Mouse (Mus musculus): ENCODE results near the gene Gm20388. TPM values are rescaled to one million over a fixed set of nuclear protein-coding genes. Genes with fewer than 3 reads are reported as not detected.

The Gm20388 gene
- total RNA-seq, 2 experiments from 2014 or later: 1.3 to 8.5 TPM

GRCm38 (mm10) chr8:120743149-120743897 lies 832.7 kb downstream of the Gm20388 start:
- no peak for DNase-seq (ENCODE audit: low spot score in 2 of 2)

DNA sequence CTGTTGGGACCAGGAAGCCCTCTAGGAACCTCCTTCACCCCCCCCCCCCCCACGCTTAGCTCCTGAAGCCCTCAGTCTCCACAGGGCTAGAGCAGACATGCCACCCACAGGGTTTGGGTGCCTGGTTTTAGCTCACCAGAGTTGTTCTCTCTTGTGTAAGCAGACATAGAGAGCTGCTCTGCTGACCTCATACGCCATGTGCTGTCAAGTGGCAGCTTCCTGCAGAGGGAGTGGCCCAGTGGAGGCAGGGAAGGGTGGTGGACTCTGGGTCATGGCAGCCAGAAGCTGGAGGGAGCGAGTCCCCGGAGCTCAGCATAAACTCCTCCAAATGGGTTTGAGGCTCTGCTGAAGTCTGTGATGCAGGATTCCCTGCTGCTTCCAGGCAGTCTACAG lies 833.3 kb downstream of the Gm20388 start:
- no peak for DNase-seq (ENCODE audit: low spot score in 2 of 2)

DNA sequence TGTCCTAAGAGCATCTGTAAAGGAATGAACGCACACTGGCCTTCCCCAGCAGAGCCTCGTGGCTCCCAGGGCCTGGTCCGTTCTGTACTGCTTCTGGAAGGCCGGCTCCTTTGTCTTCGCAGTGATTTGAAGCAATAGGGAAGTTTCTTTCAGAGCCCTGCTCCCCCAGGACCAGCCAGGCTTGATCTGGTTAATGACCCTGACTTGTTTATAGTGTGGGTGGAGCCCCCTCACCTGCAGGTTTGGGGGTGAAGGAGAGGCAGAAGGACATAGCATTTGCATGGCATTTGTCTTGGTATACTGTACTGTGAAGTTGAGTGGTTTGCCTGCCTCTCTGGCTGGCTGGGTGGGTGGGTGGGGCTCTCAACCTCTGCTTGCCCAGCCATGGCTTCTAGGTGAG lies 833.8 kb downstream of the Gm20388 start:
- DNase-seq (ENCODE audit: low spot score in 2 of 2): no peak

- DNase-seq (ENCODE audit: low spot score in 2 of 2): no peak
These were observed 834.6 kb downstream of the Gm20388 start for GRCm38 (mm10) chr8:120745226-120745625.

DNA sequence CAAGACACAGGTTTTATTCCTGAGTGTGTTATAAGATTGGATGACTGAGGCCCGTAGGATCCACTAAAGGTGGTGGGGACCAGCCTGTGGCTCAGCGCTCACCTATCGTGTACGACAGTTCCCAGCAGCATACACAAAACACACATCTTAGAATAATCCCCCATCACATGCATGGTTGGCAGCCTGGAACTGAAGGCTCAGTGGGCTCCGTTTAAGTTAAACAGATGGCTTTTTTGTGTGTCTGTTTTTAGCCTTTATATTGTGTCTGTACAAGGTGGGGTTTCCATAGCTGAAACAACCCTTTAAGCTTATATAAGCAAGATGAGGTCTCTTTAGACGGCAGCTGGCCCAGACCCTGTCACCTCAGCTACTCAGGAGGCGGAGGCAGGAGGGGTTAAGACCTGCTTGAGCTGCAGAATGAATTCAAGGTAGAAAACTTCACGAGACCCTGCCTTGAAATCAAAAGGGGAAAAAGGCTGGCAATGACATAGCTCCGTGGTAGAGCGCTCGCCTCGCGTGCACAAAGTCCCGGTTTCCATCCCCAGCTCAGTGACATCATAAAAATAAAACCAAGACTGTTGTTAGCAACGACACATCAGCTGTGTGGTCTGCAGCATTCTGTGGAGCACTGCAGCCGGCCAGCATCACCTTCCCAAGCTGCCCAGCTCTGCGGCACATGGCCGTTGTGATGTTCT lies 835.5 kb downstream of the Gm20388 start:
- no peak for DNase-seq (ENCODE audit: low spot score in 2 of 2)

DNA sequence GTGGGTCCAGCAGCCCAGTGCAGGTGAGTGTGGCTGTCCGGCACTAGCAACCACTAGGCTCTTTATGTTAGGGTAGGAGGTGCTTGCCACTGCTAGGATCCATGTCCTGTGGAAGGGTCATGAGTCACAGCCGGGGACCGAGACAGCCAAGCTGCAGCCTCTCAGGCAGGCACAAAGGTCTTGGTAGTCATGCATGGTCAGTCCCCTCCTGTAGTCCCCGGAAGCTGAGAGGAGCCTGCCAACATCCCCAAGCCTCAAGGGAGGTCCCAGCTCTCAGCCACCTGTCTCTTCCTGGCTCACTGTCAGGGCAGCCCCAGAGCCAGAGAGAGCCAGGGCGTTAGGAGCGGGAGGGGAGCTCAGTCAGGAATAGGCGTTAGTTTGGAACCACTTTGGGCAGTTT lies 836.6 kb downstream of the Gm20388 start:
- no peak for DNase-seq (ENCODE audit: low spot score in 2 of 2)

DNA sequence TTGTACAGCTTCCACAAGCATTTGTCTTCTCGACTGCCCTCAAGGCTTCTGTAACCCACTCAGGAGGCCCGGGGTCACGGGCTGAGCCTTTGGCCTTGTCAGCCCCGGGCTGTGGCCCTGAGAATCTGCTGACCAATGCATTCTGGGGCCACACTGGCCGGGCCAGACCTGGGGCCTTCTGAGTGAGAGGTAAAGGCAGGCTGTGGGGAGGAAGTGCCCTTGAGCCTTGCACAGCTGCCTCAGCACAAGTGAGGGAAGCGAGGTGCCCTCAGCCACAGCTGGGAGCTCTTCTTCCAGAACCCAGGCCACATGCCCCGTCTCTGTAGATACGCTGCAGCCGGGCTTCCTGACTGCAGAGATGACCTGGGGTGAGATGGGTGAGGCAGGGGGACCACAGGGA lies 840.0 kb downstream of the Gm20388 start:
- DNase-seq (ENCODE audit: low spot score in 2 of 2): peak in 1 of 2 experiments; percentile 42

DNA sequence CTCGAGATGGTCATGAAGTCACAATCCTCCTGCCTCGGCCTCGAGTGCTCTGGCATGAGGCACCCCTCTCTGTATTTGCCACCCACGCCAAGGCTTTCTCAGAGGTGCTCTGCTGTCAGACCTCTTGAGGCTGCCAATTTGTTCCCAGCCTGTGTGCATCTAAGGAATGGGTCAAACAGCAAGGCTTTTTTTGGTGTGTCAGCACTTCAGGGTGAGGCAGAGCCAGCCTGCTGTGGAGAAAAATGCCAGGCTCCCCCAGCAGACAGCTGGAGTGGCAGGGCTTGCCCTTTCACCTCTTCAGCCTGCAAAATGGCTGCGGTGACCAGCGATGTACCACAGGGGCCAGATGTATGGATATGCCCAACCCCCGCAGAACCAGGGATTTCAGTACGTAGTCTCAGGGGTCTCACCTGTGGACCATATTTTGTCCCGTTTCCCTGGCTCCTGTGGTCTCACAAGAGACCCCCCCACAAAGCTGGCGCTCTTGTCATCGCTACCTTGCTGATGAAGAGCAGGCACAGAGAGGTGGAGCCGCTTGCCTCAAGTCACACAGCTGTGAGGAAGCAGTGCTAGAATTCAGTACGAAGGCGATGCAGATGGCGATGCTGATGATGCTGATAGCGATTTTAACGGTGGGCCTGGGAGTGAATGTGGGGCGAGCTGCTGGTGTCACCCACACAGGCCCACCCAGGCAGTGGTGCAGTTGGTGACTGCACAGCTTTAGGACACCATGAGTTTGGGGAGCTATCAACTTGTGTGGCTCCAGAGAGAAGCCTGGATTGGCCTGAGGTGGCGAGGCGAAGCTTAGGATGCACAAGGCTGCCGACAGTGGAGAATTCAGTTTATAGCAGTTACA lies 840.8 kb downstream of the Gm20388 start:
- DNase-seq (ENCODE audit: low spot score in 2 of 2): no peak

DNA sequence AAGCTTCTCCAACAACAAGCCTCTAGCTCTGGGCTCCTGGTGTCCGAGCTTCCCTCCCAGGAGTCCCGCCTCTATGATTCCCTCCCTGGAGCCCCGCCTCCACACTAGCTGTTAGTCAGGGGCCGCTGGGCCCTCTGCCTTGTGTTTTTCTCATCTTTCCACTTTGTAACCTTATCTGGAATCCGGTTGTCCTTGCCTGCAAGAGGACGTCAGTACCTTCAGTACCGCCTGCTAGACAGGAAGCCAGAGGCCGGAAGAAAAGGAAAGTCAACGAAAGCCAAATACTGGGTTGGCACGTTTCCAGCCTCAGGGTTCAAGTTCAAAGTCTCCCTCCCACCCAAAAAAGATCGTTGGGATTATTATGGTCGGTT lies 841.4 kb downstream of the Gm20388 start:
- peak in 1 of 2 experiments; percentile 58 for DNase-seq (ENCODE audit: low spot score in 2 of 2)

DNA sequence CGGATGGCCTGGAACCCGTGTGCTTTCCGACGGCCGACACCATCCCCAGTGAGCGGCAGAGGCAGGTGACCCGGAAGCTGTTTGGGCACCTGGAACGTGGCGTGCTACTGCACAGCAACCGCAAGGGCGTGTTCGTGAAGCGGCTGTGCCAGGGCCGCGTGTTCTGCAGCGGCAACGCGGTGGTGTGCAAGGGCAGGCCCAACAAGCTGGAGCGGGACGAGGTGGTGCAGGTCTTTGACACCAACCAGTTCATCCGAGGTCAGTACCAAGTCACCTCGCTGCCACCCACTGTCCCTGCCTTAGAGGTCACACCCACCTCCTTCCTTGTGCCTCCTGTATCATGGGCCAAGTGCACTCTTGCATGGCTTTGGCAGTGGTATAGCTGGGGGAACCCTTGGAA lies 842.8 kb downstream of the Gm20388 start:
- no peak for DNase-seq (ENCODE audit: low spot score in 2 of 2)

DNA sequence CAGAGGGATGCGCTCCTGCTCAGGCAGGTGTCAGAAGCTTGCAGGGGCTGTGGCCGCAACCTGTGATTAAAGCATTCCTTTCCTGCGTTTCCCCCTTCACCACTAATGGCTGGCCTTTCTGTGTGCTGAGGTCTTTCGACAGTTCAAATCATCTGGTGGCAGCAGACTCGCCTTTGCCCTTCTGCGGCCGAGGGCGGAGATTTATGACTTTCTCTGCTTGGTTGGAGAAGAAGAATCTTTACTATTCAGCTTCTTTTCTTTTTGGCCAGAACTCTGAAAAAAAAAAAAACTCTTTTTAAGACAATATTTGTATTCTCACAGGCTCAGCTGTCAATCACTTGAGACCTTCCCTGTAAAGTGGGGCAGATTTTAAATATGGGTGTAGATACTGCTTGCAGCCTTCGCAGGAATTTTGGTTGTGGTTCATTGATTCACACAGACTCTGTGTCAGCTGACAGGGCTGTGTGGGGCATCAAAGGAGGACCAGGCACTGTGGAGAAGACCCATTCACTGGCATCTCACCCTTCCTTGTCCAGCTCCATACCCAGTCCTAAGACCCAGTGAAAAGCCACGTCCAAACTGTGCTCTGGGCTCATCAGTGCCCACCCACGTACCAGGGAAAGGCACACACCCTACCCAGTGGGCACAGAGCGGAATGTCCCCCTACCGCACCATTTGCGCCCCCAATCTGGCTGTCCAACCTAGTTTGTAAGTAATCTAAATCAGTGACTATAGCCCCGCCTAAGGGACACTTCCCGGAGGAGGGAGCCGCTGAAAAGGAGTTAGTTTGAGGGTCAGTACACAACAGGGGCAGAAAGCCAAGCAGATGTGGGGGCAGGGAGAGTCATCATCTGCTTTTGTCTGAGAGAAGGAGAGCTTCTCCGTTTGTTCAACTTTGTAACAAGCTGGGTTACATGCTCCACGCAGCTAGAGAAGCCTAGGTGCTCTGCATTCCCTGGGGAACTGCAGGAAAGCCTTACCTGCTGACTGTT lies 845.0 kb downstream of the Gm20388 start:
- no peak for DNase-seq (ENCODE audit: low spot score in 2 of 2)

DNA sequence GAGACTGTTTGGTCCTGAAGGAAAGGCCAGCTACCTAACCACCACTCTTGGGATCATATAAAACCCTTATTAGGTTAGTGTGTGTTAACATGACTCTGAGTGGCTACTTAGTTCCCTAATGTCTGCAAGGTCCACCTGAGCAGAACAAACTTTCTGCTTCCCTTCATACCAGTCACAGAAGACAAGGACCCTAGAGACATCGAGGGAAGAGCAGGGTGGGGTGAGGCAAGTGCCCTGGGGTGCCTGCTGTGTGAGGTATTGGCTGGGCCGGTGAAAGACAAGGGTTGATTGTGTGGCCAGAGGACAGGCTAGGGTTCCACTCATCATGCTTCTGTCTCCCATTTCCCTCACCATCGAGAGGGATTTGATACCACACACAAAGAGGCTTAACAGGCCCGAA lies 847.4 kb downstream of the Gm20388 start:
- no peak for DNase-seq (ENCODE audit: low spot score in 2 of 2)

- DNase-seq (ENCODE audit: low spot score in 2 of 2): no peak
These were observed 849.2 kb downstream of the Gm20388 start for GRCm38 (mm10) chr8:120759847-120760246.

DNA sequence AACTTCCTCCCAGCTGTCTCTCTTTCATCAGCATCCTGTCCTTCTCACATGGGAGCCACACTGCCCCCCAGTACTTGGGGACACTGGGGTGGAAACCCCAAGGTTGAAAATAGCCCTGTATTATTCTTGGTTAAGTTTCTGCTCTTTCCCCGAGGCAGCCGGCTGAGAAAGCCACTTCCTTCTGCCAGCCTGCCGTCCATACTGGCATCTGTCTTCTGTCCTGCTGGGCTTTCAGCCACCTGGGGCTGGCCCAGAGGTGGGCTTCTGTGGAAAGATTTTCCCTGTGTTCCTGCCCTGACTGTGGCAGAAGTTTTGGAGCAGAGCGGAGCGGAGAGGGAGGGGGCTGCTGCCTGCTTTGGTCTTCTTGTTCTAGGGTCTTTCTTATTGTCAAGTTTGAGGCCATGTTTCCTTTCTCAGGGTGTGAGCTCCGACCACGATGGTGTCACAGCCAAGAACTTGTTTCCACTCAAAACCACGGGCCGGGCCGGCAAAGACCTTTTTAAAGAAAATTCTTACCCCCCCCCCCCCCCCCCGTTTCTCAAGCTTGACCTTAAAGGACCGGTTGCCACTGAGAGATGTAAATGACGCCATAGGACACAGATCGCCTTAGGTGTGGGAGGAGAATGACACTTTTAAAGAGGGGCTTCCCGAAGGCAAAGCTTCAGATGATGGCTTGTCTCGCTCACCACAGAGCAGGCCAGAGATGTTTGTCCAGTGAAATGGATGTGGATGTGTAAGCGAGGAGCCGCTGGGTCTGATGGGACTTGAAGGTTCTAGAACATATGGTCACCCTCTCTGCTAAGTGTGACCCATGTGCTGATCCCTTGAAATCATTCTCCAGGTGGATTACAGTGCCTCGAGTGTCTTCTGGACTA lies 849.9 kb downstream of the Gm20388 start:
- no peak for DNase-seq (ENCODE audit: low spot score in 2 of 2)

GRCm38 (mm10) chr8:120763267-120763666 lies 852.6 kb downstream of the Gm20388 start:
- no peak for DNase-seq (ENCODE audit: low spot score in 2 of 2)

DNA sequence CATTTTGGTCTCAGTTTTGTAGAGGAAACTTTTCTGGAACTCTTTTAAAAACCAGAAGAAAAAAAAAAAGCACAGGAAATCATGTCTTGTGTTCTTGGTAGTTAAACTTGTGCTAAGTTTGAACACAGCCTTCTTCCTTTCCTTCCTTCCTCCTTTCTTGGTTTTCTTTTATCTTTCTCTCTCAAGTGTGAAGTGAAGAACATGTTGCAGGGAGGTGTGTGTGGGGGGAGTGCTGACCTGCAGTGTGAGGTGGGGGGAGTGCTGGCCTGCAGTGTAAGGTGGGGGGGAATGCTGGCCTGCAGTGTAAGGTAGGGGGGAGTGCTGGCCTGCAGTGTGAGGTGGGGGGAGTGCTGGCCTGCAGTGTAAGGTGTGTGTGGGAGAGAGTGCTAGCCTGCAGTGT lies 854.0 kb downstream of the Gm20388 start:
- no peak for DNase-seq (ENCODE audit: low spot score in 2 of 2)

DNA sequence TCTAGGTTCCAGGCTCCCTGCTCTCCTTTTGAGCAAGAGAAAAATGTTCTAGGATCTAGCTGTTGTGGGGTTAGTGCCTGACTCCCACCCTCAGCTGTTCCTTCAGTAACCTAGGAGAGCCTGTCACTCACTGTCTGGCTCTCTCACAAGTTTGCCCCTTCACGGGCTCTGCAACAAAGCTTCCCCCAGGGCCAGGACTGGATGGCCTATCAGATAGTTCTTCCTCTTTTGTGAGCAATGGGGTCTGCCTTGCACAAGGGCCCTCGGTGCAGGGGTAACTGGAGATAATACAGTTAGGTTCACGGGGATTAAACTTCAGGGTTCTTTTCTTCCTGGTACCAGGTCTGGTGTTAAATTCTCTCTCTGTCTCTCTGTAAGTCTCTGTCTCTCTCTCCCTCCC lies 856.0 kb downstream of the Gm20388 start:
- no peak for DNase-seq (ENCODE audit: low spot score in 2 of 2)

- no peak for DNase-seq (ENCODE audit: low spot score in 2 of 2)
These were observed 858.0 kb downstream of the Gm20388 start for GRCm38 (mm10) chr8:120768454-120769218.

- no peak for DNase-seq (ENCODE audit: low spot score in 2 of 2)
These were observed 866.5 kb downstream of the Gm20388 start for GRCm38 (mm10) chr8:120777184-120777583.

Data from adrenal gland, adult 18-20 months (tissue).